Mouse (Mus musculus) stomach, embryonic 15.5 days (tissue): ENCODE measurements around the gene Nfyb. TPM values are rescaled to one million over a fixed set of nuclear protein-coding genes. Genes with fewer than 3 reads are reported as not detected.

Experiments
- ATAC-seq: fragments of 200-750 bp; cut with Nextera tagmentation; 2 replicates; pipeline ENCODE4 v1.8.0; 2017; ENCODE audit warnings: low read depth, moderate number of reproducible peaks, moderate TSS enrichment; ENCODE audit not compliant: insufficient read depth, low FRiP score
- H3K27ac ChIP-seq: fragments of 300-500 bp; sonication (generic); 2 replicates; pipeline ENCODE4 v1.5.1; 2015; ENCODE audit warnings: mild to moderate bottlenecking, inconsistent platforms
- H3K27me3 ChIP-seq: fragments of 300-500 bp; sonication (generic); replicated peaks from 2 replicates; pipeline ENCODE4 v1.6.1; 2015; ENCODE audit warnings: inconsistent platforms
- H3K36me3 ChIP-seq: fragments of 300-500 bp; sonication (generic); 2 replicates; pipeline ENCODE4 v1.6.1; 2015; ENCODE audit warnings: inconsistent platforms
- H3K4me1 ChIP-seq: fragments of 300-500 bp; sonication (generic); 2 replicates; pipeline ENCODE4 v1.6.1; 2015; ENCODE audit warnings: inconsistent platforms
- H3K4me2 ChIP-seq: fragments of 300-500 bp; sonication (generic); 2 replicates; pipeline ENCODE4 v1.6.1; 2015; ENCODE audit warnings: mild to moderate bottlenecking, inconsistent platforms
- H3K4me3 ChIP-seq: fragments of 300-500 bp; sonication (generic); replicated peaks from 2 replicates; pipeline ENCODE4 v1.5.1; 2015; ENCODE audit warnings: inconsistent platforms
- H3K9ac ChIP-seq: fragments of 300-500 bp; sonication (generic); 2 replicates; pipeline ENCODE4 v1.6.1; 2015; ENCODE audit warnings: inconsistent platforms
- H3K9me3 ChIP-seq: fragments of 300-500 bp; sonication (generic); 2 replicates; pipeline ENCODE4 v1.6.1; 2016; ENCODE audit warnings: inconsistent platforms
- WGBS: fragments of 180-500 bp; shearing (Covaris S2); methylation state at CpG from one replicate; pipeline ENCODE4 v1.1.7; 2015; 5-methylcytosine and 5-hydroxymethylcytosine counted together
- polyA plus RNA-seq: library from polyadenylated mRNA; unstranded; fragments of >200 nt; fragmentation: Nextera tagmentation; extraction: Ambion mirVana; gene quantifications from 2 replicates; pipeline ENCODE4 v1.2.1, GENCODE M21; 2015

Nfyb gene
- polyA plus RNA-seq, 1 experiment from 2014 or later: 47.7 TPM

GRCm38 (mm10) chr10:82777886-82778285 lies 13.9 kb upstream of the Nfyb start:
- no peaks in the 10 kb centered on the region for H3K36me3 ChIP-seq
- H3K4me1 ChIP-seq: no peaks in the 10 kb centered on the region
- no peak overlapping the region for H3K27ac ChIP-seq
- no peak overlapping the region for H3K4me3 ChIP-seq
- ATAC-seq: 0 out of 2 replicates have a peak, but pooled peaks have one; percentile 28
- WGBS: 23% methylated on average over 13 of the region's 13 CpGs
- H3K9me3 ChIP-seq: no peaks in the 10 kb centered on the region
- H3K4me2 ChIP-seq: peak overlapping the region; percentile 19; the same call in 1 of the 2 replicates
- no peak overlapping the region for H3K9ac ChIP-seq
- H3K27me3 ChIP-seq: no peaks in the 10 kb centered on the region

DNA sequence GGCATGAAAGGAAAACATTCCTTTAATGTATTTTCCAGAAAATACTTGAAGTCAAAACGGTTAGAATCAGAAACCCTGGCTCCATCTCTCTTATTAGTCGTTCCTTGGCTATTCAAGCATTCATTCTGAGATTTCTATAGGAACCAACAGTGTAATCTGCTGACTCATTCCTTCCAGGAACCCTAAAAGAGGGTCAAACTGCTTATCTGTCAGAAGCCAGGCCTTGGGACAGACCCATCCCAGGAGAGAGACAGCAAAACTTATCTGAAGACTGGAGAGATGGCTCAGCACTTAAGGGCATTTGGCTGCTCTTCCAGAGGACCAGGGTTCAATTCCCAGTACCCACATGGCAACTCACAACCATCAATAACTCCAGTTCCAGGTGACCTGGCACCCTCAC lies 13.1 kb upstream of the Nfyb start:
- Histone ChIP-seq H3K4me1 (no peaks in the 10 kb centered on the region), H3K4me3 (no peak overlapping the region), H3K9ac (no peak overlapping the region), H3K9me3 (no peaks in the 10 kb centered on the region), H3K27ac (no peak overlapping the region), H3K27me3 (no peaks in the 10 kb centered on the region), H3K36me3 (no peaks in the 10 kb centered on the region), H3K4me2 (no peak overlapping the region)
- peak; percentile 67 for ATAC-seq
- 51% methylated on average over 2 of the region's 2 CpGs for WGBS

GRCm38 (mm10) chr10:82774841-82775240 lies 10.9 kb upstream of the Nfyb start:
- 93% methylated on average over 5 of the region's 5 CpGs for WGBS
- Histone ChIP-seq H3K4me3 (no peak overlapping the region), H3K4me2 (no peak overlapping the region), H3K9me3 (no peaks in the 10 kb centered on the region), H3K27me3 (no peaks in the 10 kb centered on the region), H3K9ac (no peak overlapping the region), H3K27ac (no peak overlapping the region), H3K4me1 (no peaks in the 10 kb centered on the region), H3K36me3 (no peaks in the 10 kb centered on the region)
- no peak for ATAC-seq

DNA sequence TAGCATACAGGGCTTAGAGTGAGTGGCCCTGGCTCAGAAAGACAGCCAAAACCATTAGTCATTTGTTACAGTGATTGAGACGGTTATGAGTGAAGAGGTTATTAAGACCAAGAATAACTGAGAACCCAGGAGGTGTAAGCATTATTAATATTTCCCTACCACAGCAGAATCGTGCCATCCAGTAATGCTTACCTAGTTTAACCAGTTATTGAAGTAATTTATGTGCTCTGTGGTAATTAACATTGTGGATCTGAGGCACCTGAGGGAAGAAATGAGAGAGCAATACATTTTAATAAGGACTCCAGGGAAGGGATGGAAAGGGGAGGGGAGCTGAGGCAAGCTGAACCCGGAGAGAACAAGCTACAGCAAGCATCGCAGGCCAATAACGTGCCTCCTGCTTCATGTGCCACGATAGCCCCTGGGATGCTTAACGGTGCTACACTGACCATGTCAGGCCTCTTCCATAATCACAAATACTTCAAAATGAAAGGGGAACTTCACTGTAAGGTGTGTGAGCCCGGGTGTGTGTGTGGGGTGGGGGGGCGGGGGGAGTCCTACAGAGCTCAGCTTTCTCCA lies 7.7 kb upstream of the Nfyb start:
- Histone ChIP-seq H3K4me1 (no peaks in the 10 kb centered on the region), H3K4me3 (no peak overlapping the region), H3K4me2 (no peak overlapping the region), H3K9me3 (no peaks in the 10 kb centered on the region), H3K36me3 (no peaks in the 10 kb centered on the region), H3K9ac (no peak overlapping the region), H3K27ac (no peak overlapping the region), H3K27me3 (no peaks in the 10 kb centered on the region)
- WGBS: 69% methylated on average over 9 of the region's 9 CpGs
- ATAC-seq: no peak

GRCm38 (mm10) chr10:82770713-82771112 lies 6.8 kb upstream of the Nfyb start:
- H3K27ac ChIP-seq: no peak overlapping the region
- no peaks in the 10 kb centered on the region for H3K27me3 ChIP-seq
- H3K4me1 ChIP-seq: no peaks in the 10 kb centered on the region
- ATAC-seq: no peak
- no peak overlapping the region for H3K4me2 ChIP-seq
- H3K9ac ChIP-seq: no peak overlapping the region
- 94% methylated on average over 2 of the region's 2 CpGs for WGBS
- H3K4me3 ChIP-seq: no peak overlapping the region
- H3K9me3 ChIP-seq: no peaks in the 10 kb centered on the region
- no peaks in the 10 kb centered on the region for H3K36me3 ChIP-seq

DNA sequence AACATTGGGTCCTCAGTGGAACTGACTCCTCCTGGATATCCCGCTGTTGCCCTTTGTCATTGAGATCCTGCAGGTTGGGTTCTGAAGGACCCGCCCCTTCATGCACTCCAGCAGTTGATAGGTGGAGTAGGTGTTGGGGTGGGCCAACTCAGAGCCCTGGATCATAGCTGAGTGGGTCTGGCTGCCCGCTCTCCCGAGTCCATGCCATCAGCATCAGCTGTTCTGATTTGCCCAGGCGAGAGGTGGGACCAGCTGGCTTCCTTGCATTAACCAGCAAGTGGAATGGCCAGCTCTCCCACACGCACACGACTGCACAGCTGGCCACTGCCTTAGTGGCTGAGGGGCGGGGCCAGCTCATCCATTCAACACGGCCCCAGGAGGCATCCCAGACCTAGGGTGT lies 5.0 kb upstream of the Nfyb start:
- H3K4me1 ChIP-seq: no peaks in the 10 kb centered on the region
- H3K27ac ChIP-seq: no peak overlapping the region
- no peaks in the 10 kb centered on the region for H3K9me3 ChIP-seq
- no peaks in the 10 kb centered on the region for H3K36me3 ChIP-seq
- H3K27me3 ChIP-seq: no peaks in the 10 kb centered on the region
- H3K4me3 ChIP-seq: no peak overlapping the region
- H3K4me2 ChIP-seq: no peak overlapping the region
- no peak overlapping the region for H3K9ac ChIP-seq
- 29% methylated on average over 9 of the region's 9 CpGs for WGBS
- ATAC-seq: no peak

GRCm38 (mm10) chr10:82762756-82763681 lies 925 bp downstream of the Nfyb start:
- no peak; the same call in 1 of the 2 replicates for ATAC-seq
- peak overlapping the region; percentile 99 for H3K27ac ChIP-seq
- H3K27me3 ChIP-seq: no peaks in the 10 kb centered on the region
- H3K36me3 ChIP-seq: peaks cover 15% of the 10 kb centered on the region; the same call in 1 of the 2 replicates
- H3K9me3 ChIP-seq: no peaks in the 10 kb centered on the region
- peaks cover 20% of the 10 kb centered on the region; the same call in 1 of the 2 replicates for H3K4me1 ChIP-seq
- H3K4me2 ChIP-seq: peak overlapping the region; percentile 60
- H3K4me3 ChIP-seq: peak overlapping the region; percentile 91
- peak overlapping the region; percentile 96 for H3K9ac ChIP-seq
- WGBS: under 1% methylated on average over 46 of the region's 48 CpGs

DNA sequence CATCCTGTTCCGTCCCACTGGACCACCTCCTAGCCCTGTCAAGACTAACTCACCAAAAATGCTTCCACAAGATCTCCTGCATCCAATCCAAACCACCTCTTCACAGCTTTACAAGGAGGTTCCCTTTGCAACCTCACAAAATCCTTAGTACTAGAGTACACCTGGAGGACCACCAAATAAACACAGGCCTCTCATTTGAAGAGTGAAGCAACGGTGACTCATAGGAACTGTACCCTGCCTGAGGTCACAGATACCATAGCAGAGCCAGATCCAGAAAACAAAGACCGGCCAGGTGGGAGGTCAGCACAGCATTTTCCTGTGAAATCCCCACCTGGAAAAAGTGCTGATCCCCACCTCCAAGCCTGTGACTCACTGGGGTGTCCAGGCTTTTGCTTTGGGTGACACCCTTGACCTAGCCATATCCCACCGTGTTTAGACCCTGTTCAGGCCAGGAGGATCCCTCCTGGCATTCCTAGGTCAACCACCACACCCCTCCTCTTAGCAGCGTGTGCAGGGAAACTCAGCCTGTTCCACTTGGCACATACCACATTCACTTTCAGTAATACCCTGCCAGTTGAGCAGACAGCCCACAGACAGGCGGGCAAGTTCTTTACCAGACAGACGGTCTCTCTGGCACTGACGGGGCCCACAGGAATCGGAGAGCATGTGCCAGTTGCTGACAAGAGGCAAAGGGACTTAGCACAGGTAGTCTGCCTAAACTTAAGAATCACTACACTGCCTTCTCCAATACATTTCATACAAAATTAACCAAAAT lies 2.7 kb downstream of the Nfyb start:
- peaks cover 20% of the 10 kb centered on the region; the same call in 1 of the 2 replicates for H3K4me1 ChIP-seq
- no peaks in the 10 kb centered on the region for H3K9me3 ChIP-seq
- WGBS: 69% methylated on average over 9 of the region's 9 CpGs
- H3K4me2 ChIP-seq: no peak overlapping the region
- no peak for ATAC-seq
- H3K9ac ChIP-seq: no peak overlapping the region
- H3K27ac ChIP-seq: no peak overlapping the region
- H3K36me3 ChIP-seq: peaks cover 25% of the 10 kb centered on the region
- no peak overlapping the region for H3K4me3 ChIP-seq
- no peaks in the 10 kb centered on the region for H3K27me3 ChIP-seq

GRCm38 (mm10) chr10:82759706-82760105 lies 4.2 kb downstream of the Nfyb start:
- Histone ChIP-seq H3K4me3 (no peak overlapping the region), H3K4me1 (peaks cover 20% of the 10 kb centered on the region; the same call in 1 of the 2 replicates), H3K9ac (no peak overlapping the region), H3K27ac (no peak overlapping the region), H3K36me3 (peaks cover 37% of the 10 kb centered on the region), H3K27me3 (no peaks in the 10 kb centered on the region), H3K4me2 (no peak overlapping the region), H3K9me3 (no peaks in the 10 kb centered on the region)
- WGBS: 89% methylated on average over 5 of the region's 5 CpGs
- ATAC-seq: no peak

DNA sequence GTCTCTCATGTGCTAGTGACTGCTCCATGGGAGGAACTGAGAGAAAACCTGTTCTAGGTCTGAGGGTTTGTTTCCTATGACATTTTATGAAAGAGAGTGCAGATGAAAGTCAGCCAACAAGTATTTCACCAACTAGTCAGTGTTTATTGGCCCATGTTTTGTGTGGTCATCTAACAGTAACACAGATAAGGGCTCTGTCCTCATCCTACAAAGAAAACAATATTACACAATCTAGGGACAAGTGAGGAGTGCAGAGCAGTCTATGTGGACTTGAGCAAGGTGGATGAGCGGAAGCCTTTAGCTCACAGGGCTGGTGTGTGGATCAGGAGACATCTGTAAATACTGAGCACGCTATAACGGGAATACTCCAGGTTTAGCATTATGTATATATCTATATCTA lies 5.1 kb downstream of the Nfyb start:
- H3K27me3 ChIP-seq: no peaks in the 10 kb centered on the region
- H3K4me3 ChIP-seq: no peak overlapping the region
- H3K4me1 ChIP-seq: peaks cover 20% of the 10 kb centered on the region; the same call in 1 of the 2 replicates
- no peak for ATAC-seq
- peaks cover 45% of the 10 kb centered on the region for H3K36me3 ChIP-seq
- H3K9ac ChIP-seq: no peak overlapping the region
- H3K27ac ChIP-seq: no peak overlapping the region
- H3K9me3 ChIP-seq: no peaks in the 10 kb centered on the region
- H3K4me2 ChIP-seq: no peak overlapping the region
- WGBS: 95% methylated on average over 3 of the region's 3 CpGs

DNA sequence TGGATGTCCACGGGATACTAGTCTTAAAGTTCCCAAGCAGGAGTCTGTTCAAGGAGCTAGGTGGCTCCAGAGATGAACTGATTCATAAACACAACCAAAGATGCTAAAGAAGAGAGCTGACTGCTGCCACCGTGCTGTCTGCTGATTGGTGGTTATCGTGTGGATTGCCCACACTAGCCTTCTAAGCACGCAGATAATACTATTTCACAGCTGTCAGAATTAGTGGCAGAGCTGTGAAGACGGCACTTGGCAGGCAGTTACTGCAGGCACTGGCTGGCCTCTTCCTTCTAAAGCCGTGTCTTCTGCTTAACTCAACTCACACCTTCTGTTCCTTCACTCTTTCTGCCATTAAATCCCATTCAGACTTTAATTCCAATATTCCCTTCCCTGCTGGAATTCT lies 5.6 kb downstream of the Nfyb start:
- Histone ChIP-seq H3K36me3 (peaks cover 48% of the 10 kb centered on the region), H3K4me1 (peaks cover 20% of the 10 kb centered on the region; the same call in 1 of the 2 replicates), H3K4me3 (no peak overlapping the region), H3K27me3 (no peaks in the 10 kb centered on the region), H3K9me3 (no peaks in the 10 kb centered on the region), H3K27ac (no peak overlapping the region), H3K4me2 (no peak overlapping the region), H3K9ac (no peak overlapping the region)
- ATAC-seq: no peak
- WGBS: 83% methylated on average over 6 of the region's 6 CpGs
